Mouse (Mus musculus) small intestine, adult 2 months (tissue): Measurements from ENCODE around the gene Zmym6. TPM values are rescaled to one million over a fixed set of nuclear protein-coding genes. Genes with fewer than 3 reads are reported as not detected.
"Not testable (repeated sequence)": the region's sequence is repeated elsewhere in the genome, so short reads cannot be mapped to it uniquely, and the experiment has no call there.

ENCODE experiments used
- H3K27ac ChIP-seq: fragments of 200-500 bp; 2 replicates; pipeline ENCODE4 v1.5.1; 2012; ENCODE audit warnings: low read depth, low read length, control low read depth, inconsistent platforms; ENCODE audit not compliant: insufficient read depth
- H3K27me3 ChIP-seq: fragments of 200-500 bp; 2 replicates; pipeline ENCODE4 v1.6.1; 2012; ENCODE audit warnings: mild to moderate bottlenecking, moderate library complexity, low read length, inconsistent platforms; ENCODE audit not compliant: control insufficient read depth, insufficient read depth
- H3K36me3 ChIP-seq: fragments of 200-500 bp; 2 replicates; pipeline ENCODE4 v1.6.1; 2012; ENCODE audit warnings: mild to moderate bottlenecking, low read length, control low read depth, inconsistent platforms; ENCODE audit not compliant: control insufficient read depth, insufficient read depth
- H3K4me1 ChIP-seq: fragments of 200-500 bp; 2 replicates; pipeline ENCODE4 v1.6.1; 2012; ENCODE audit warnings: low read length, inconsistent platforms, mixed read lengths; ENCODE audit not compliant: control insufficient read depth, insufficient read depth, insufficient read length
- H3K4me3 ChIP-seq: fragments of 200-500 bp; 2 replicates; pipeline ENCODE4 v1.5.1; 2012; ENCODE audit warnings: low read depth, mild to moderate bottlenecking, control low read depth, inconsistent platforms, low read length, moderate library complexity
- CTCF ChIP-seq: fragments of 200-500 bp; IDR thresholded peaks from 2 replicates; pipeline ENCODE4 v1.5.1; 2012; ENCODE audit warnings: low read depth, mild to moderate bottlenecking, control low read depth, inconsistent platforms, low read length, moderate library complexity, mixed read lengths; ENCODE audit not compliant: insufficient replicate concordance, insufficient read length; ENCODE audit errors: extremely low read depth
- POLR2A ChIP-seq: fragments of 200-500 bp; IDR thresholded peaks from 2 replicates; pipeline ENCODE4 v1.6.1; 2012; ENCODE audit warnings: low read depth, mild to moderate bottlenecking, control low read depth, inconsistent platforms, low read length, moderate library complexity
- WGBS: fragments of 180-500 bp; shearing (Covaris S2); methylation state at CpG from one replicate; pipeline ENCODE4 v1.1.7; 2018; 5-methylcytosine and 5-hydroxymethylcytosine counted together
- polyA plus RNA-seq: library from polyadenylated mRNA; depleted of rRNA; stranded (reverse); fragments of >200 nt; gene quantifications from 2 replicates; pipeline ENCODE4 v1.2.3, GENCODE M21; 2012

Gene Zmym6
- polyA plus RNA-seq, 1 experiment, result 1.1 TPM

DNA sequence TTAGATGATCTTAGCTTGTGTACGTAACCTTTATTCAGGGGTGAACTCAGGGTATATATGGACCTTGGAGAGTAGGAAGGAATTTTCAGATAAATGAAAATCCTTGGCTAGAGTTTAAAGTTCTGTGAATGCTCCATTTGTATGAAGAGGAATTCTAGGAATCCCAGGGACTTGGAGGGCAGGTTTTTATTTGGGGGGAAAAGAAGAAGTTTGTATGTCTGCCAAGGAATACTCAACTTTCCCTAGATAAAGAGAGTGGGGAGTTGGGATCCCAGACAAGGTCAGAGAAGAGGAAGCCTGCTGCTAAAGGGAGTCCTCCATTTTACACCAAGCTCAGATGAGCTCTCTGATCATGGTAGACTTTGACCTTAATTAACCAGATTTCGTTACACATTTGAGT is 5.9 kb downstream of the Zmym6 start:
- 75% methylated on average over 2 of the region's 2 CpGs for WGBS
- Histone ChIP-seq H3K36me3 (no peaks in the 10 kb centered on the region), H3K27ac (no peak overlapping the region), H3K4me1 (peaks cover 5% of the 10 kb centered on the region; the same call in 1 of the 2 replicates), H3K4me3 (no peak overlapping the region), H3K27me3 (no peaks in the 10 kb centered on the region)
- TF ChIP-seq CTCF, result no peak
- no peak for TF ChIP-seq POLR2A

DNA sequence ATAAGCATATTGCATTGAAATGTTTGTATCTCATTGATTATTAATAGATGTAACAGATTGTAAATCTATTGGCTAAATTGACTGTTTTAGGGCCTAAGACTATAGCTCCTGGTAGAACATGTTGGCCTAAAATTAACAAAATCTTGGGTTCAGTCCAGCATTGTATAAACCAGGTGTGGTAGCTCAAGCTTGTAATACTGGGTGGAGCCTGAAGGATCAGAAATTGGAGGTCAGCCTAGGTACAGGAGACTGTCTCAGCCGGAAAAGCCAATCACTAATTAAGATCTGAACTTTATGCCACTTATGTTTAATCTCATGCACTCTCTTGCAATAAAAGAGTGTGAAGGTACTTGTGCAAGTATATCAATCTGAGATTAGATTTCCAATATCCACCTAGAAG is 8.6 kb downstream of the Zmym6 start:
- Histone ChIP-seq H3K4me1 (peaks cover 5% of the 10 kb centered on the region; the same call in 1 of the 2 replicates), H3K27me3 (no peaks in the 10 kb centered on the region), H3K27ac (no peak overlapping the region), H3K36me3 (peaks cover 6% of the 10 kb centered on the region), H3K4me3 (no peak overlapping the region)
- no peak for TF ChIP-seq CTCF
- no peak for TF ChIP-seq POLR2A
- WGBS, result 16% methylated on average over 1 of the region's 1 CpGs

DNA sequence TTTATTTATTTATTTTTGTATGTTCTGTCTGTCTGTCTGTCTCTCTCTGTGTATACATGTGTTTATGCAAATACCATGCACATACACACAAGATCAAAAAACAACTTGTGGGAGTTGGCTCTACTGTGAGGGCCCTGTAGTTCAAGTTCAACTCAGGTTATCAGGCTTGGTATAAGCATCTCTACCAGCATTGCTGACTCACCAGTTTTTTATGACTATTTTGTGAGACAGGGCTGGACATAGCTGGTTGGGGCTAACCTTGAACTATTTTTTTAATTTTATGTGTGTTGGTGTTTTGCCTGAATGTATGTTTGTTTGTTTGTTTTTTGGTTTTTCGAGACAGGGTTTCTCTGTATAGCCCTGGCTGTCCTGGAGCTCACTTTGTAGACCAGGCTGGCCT is 14.0 kb downstream of the Zmym6 start:
- Histone ChIP-seq H3K36me3 (peaks cover 10% of the 10 kb centered on the region), H3K4me1 (no peaks in the 10 kb centered on the region), H3K27me3 (no peaks in the 10 kb centered on the region), H3K27ac (no peak overlapping the region), H3K4me3 (no peak overlapping the region)
- 92% methylated on average over 1 of the region's 1 CpGs for WGBS
- no peak for TF ChIP-seq POLR2A
- TF ChIP-seq CTCF, result no peak

DNA sequence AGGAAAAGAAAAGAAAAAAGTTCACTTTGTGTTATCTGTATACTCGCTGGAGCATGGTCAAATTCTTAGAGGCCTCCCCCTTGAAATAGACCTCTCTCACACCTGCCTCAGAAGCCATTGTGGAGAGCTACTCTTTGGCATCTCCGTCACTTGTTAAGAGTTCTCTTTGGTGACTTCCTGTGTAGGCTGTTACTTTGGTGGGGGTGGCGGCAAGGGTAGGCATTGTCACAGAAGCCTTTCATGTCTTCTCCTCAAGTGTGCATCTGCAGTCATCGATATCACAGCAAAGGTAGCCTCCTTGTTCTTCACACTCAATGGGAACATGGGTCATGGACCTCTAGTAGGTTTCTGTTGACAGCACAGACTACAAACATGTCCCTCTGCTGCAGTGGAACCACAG is 17.9 kb downstream of the Zmym6 start:
- Histone ChIP-seq H3K27ac (no peak overlapping the region), H3K4me3 (no peak overlapping the region), H3K27me3 (no peaks in the 10 kb centered on the region), H3K36me3 (peaks cover 4% of the 10 kb centered on the region), H3K4me1 (no peaks in the 10 kb centered on the region)
- 89% methylated on average over 4 of the region's 4 CpGs for WGBS
- TF ChIP-seq CTCF, result no peak
- TF ChIP-seq POLR2A, result no peak

DNA sequence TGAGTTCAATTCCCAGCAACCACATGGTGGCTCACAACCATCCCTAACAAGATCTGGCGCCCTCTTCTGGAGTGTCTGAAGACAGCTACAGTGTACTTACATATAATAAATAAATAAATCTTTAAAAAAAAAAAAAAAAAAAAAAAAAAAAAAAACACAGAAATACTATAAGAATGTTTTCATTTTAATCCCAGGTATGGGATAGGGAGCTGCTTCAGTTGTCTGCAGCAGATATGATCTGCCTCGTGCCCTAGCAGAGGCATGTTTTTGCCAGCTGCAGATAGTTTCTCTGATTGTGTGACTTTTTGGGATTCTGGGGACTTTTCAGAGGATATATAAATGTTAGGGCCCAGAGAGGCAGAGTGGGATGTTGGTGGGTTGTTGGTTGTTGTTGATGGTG is 22.4 kb downstream of the Zmym6 start:
- H3K27me3 ChIP-seq, H3K27ac ChIP-seq: not testable (repeated sequence)
- WGBS, result 98% methylated on average over 1 of the region's 2 CpGs

DNA sequence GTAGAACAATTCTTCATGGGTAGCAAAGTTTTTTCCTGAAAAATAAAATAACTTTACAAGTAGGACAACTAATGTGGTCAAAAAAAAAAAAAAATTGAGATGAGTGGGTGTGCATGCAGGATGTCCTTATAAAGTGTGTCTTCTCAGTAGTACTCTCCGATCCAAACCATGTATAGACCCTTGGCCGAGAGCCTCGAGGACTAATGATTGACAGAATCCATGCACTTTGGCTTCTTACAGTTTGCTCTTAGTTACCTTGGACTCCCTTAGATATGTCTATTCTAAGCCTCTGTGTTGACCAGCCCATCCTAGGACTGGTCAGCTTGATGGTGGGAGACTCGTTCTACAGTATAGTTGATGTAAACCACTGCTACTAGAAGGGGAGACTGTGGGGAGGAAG is 30.4 kb downstream of the Zmym6 start:
- Histone ChIP-seq H3K4me1 (no peaks in the 10 kb centered on the region), H3K36me3 (peaks cover 11% of the 10 kb centered on the region; the same call in 1 of the 2 replicates), H3K27ac (no peak overlapping the region), H3K4me3 (no peak overlapping the region), H3K27me3 (no peaks in the 10 kb centered on the region)
- TF ChIP-seq CTCF, result no peak
- no peak for TF ChIP-seq POLR2A
- 90% methylated on average over 4 of the region's 4 CpGs for WGBS

More for the DNA sequence above, 22.4 kb downstream of the Zmym6 start:
- H3K4me3 ChIP-seq, H3K4me1 ChIP-seq, H3K36me3 ChIP-seq: not testable (repeated sequence)

DNA sequence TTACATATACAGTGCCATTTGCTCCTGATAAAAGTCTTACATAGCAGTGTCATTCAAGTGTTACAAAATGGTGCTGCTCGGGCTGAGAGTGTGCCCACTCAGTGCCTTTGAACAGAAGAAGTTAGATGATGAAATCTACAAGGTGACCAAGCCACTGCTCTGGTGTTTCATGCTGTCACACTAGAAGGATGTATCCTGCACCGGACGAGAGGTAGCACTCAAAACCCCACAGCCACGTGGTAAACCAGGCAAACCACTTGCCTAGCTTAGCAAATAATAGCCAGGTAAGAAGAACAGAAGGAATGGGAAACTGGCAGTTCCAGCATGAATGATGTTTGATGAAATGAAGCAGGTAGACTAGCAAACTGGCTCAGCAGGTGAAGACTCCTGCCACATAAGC is 33.4 kb downstream of the Zmym6 start:
- 82% methylated on average over 4 of the region's 4 CpGs for WGBS
- H3K27ac ChIP-seq, result no peak overlapping the region
- no peaks in the 10 kb centered on the region for H3K4me1 ChIP-seq
- TF ChIP-seq CTCF (no peak), POLR2A (no peak)
- H3K27me3 ChIP-seq, result no peaks in the 10 kb centered on the region
- no peak overlapping the region for H3K4me3 ChIP-seq
- peaks cover 9% of the 10 kb centered on the region; the same call in 1 of the 2 replicates for H3K36me3 ChIP-seq

DNA sequence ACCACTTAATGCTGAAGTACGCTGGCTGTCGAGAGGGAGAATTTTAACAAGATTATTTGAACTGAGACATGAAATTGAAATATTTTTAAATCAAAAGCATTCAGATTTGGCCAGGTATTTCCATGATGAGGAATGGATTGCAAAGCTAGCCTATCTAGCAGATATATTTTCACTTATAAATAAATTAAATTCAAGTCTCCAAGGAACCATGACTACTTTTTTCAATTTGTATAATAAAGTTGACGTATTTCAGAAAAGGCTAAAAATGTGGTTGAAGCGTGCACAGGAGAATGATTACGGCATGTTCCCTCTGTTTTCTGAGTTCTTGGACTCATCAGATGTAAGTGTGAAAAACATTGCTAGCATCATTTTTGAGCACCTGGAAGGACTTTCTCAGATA is 46.2 kb downstream of the Zmym6 start, which contains the start of gene Tmem35b:
Tmem35b (plus strand) TSS at position 301 of the 400 bp plus-strand sequence.
- Histone ChIP-seq H3K4me3 (no peak within 1 kb of the TSS), H3K4me1 (peaks cover 2% of the 10 kb centered on the region; the same call in 1 of the 2 replicates), H3K36me3 (no peaks in the 10 kb centered on the region), H3K27me3 (no peaks in the 10 kb centered on the region), H3K27ac (no peak within 1 kb of the TSS)
- 95% methylated on average over 5 of the region's 5 CpGs for WGBS
- TF ChIP-seq CTCF (no peak), POLR2A (no peak)
